Mouse (Mus musculus): ENCODE results near the gene Acot3.

DNA sequence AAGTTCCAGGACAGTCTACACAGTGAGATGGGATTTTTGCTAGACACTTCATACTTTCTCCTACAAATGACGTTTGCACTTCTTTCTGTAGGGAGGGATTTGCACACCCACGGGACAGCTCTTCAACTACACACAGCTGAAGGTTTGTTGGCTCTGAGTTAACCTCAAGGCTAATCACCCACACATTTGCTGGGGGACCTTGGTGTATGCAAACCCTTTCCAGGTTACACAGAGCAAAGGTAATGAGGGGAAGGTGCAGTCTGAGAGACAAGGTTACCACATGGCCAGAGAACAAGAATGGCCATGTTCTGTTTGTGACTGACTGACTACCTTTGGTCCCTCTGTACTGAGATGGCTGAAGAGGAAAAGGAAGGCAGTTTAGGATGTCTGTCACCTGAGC is 31.9 kb downstream of the Acot3 start:
- TF ChIP-seq CTCF (IDR thresholded peaks at IDR 0.05; ENCODE audit: insufficient read depth, low read length) (no peak), POLR2A (IDR thresholded peaks at IDR 0.05; ENCODE audit: borderline replicate concordance, extremely low read depth, low read depth, low read length) (no peak)
